Mouse (Mus musculus) spleen, postnatal 10 days (tissue): ENCODE measurements around the gene Washc1.
"Not testable (repeated sequence)": the region's sequence is repeated elsewhere in the genome, so short reads cannot be mapped to it uniquely, and the experiment has no call there.

ENCODE experiments used
- DNase-seq, 2 experiments: peaks; one replicate each; pipeline ENCODE4 v3.0.0; 2021 to 2022; ENCODE audit warnings: low spot score in 2 of 2

Gene Washc1

DNA sequence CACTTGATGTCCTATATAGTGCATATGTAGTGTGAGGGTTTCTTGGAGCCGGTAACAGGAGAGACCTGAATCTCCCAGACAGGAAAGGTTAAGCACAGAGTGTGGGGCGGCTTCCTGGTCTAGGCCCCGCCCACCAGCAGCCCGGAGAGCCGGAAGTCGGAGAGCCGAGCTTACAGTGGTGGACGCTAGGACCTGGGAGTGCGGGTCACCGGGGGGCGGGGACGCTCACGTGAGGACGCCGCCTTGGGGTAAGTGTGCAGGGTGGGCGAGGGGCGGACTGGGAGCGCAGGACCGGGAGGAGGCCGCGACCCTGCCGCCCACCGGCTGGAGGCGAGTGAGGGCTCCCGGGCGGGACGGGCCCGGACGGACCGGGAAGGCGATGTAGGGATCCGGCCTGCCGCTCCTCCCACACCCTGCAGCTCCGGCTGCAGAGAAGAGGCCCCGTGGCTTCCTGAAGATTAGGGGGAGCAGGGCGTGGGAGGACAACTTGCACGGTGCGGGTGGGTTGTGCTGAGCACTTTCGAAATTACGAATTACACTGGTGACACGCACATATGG, at the start of gene Washc1:
TSS of gene Washc1 (plus strand) at position 144 of the 558 bp plus-strand sequence.
- peak; percentile 79 to 92 for DNase-seq

DNA sequence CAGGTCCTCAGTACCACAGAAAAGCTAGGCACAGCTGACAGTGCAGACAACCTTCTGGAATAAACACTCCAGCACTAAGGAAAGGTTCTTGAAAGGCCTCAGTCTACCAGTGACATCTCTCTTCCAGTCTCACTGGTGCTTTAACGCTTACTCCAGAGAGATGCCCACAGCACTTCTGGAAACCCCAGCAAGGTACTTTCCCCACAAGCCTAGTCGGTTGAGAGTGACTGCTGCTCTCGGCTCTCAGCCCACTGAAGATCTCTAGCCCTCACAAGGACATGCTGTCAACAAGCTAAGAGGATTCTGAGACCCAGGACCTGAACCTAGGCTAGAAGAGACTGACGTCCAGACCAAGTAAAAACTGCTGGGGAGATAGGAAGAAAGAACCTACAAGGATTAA, 46.2 kb upstream of the Washc1 start:
- no peak for DNase-seq

- DNase-seq, result not testable (repeated sequence)
Observed at GRCm38 (mm10) chr17:66069036-66069435, 42.3 kb upstream of the Washc1 start.

DNA sequence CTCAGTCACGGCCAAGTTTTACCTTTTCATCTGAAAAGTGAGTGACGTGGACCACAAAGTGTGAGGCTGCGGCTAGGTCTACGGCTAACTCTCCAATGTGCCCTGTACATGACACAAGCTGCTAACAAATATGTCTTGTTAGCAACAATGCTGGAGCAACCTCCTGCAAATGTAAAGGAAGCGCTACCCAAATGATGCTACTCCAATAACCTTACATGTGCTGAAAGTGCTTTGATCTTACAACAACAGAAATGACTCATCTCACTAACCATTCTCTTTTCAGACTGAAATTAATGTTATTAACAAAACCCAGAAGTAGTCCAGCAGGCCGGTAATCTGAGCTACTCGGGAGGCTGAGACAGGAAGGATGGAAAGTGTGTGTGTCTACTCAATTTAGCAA, 37.4 kb upstream of the Washc1 start:
- DNase-seq, result no peak

DNA sequence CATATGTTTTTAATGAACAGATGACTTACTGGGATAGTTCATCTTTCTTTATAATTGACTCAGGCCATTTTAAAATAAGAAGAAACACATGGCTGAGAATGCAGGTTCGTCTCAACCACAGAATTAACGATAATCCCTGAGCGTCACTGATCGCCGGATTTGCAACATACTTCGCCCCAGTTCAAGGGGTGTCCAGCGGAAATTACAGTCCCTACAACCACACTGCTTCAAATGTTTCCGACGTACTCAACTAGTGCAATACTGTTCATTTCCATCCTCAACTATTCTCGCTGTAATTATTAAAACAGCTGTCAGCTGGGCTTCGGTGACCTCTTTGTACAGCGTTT, 35.5 kb upstream of the Washc1 start:
- peak in 1 of 2 experiments; percentile 22 for DNase-seq

DNA sequence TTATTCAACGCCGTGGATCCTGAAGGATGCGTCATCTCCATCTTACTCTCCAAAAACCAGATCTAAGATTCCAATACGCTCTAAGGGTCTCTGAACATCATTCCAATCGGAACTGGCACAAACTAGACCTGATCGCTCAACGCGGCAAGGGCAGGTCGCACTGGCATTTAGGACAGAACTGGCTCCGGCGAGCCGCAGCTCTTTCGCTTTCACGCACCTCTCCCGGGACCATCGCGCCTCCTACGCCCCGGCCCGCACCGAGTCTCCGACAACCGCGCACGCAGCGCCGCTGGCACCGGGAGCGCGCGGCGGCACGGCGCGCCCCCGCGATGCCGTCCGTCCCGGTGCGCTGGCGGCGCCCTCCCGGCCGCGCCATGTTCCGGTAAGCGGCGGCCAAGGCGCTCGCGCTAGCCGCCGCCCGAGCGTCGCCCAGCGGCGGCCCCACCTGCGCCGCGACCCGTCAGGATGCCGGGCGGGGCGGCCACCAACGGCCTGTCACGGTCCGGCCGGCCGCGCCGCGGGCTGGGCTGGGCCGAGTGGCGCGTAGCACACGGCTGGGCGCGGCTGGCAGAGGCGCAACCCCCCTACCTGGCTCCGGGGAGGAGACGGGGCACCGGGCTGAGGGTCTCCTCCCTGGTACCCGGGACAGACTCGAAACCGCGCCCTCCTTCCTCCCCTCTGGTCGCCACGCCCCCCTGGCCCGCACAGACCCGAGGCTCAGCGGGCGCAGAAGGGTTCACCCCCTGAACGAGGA, 35.0 kb upstream of the Washc1 start:
- DNase-seq, result peak in 1 of 2 experiments; percentile 69

DNA sequence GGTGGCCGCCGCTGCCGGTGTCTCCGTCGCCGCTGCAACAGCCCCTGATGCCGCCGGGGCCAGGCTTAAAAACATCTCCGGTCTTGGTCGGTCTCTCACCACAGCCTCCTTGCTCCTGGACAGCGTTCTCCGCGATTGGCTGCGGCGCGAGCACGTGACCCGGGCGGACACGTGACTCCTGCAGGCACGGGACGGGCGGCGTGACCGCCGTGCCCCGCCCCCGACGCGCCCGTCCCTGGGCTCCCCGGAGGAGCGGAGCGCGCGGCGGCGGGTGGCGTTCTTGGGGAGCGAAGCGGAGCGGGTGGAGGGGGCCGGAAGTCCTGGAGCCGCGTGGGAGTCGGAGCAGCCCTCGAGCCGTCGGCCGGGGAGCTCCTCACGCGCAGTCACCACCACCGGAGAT, 34.4 kb upstream of the Washc1 start, which contains the start of gene Ankrd12:
TSS of gene Ankrd12 (minus strand) at position 156 of the 400 bp plus-strand sequence.
- peak; percentile 95 to 98 for DNase-seq

GRCm38 (mm10) chr17:66077437-66077850, 33.9 kb upstream of the Washc1 start:
- DNase-seq, result no peak

DNA sequence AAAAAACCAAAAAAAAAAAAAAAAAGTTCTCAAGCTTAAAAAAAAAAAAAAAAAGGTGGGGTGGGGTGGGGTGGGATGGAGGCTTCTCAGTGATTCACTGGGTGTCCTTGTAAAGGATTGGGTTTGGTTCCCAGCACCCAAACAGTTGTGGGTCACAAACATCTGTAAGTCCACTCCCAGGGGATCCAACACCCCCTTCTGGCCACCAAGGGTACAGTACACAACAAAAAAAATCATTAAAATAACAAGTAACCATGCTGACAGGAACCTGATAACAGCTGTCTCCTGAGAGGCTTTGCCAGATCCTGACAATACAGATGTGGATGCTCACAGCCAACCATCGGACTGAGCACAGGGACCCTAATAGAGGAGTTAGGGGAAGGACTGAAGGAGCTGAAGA, 26.9 kb upstream of the Washc1 start:
- no peak for DNase-seq

DNA sequence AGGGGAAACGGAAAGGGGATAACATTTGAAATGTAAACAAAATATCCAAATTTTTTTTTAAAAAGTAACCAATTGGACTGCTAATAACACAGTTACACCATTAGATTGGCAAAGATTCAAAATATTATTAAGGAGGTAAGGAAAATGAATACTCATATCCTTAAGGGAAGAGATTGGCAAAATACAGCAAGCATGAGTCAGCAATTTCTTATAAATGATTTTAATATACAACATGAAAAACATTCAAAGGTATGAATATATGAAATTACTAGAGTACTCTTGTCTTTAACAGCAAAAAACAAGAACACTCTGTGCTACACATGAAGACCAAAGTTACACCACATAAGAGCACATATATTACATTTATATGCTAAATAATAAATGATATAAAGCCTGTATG, 26.3 kb upstream of the Washc1 start:
- DNase-seq, result no peak

- no peak for DNase-seq
Observed at GRCm38 (mm10) chr17:66090251-66090650, 21.1 kb upstream of the Washc1 start.

DNA sequence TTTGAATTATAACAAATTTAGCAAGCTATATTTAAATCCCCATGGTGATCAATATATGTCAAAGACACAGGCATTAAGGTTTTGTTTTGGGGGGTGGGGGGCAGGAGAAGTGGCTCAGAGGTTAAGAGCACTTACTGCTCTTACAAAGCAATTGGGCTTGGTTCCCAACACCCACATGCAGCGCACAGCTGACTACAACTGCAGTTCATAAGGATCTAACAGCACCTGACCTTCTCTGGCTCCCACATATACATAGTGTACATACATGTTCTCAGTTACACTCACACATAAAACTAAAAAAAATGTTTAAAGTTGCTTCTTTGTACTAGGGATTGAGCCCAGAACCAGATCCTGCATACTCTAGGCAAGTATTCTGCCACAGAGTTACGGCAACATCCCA, 20.0 kb upstream of the Washc1 start:
- DNase-seq, result no peak

- no peak for DNase-seq
Observed at GRCm38 (mm10) chr17:66092065-66092464, 19.3 kb upstream of the Washc1 start.

DNA sequence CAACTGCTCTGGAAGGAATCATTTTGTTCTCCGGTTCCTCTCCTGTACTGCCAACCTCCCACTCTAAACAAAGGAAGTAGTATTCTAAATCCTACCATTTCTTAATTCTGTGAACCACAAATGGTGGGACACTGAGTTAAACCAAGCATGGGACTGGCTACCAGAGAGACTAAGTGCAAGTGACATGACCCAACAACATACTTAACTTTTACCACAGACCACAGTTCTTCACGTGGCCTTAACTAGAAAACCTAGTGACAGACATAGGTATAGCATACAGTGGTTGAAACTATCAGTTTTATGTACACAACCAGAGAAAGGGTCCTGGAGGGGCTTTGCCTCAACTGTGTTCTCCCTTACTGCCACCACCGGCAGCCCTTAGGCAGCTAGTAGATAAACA, 18.7 kb upstream of the Washc1 start:
- DNase-seq, result no peak

GRCm38 (mm10) chr17:66100566-66101379, 10.6 kb upstream of the Washc1 start:
- DNase-seq, result peak in 1 of 2 experiments; percentile 23

- DNase-seq, result peak; percentile 85 to 96
Observed at GRCm38 (mm10) chr17:66101380-66102330, 9.7 kb upstream of the Washc1 start, which contains the start of gene Ndufv2. Ndufv2 (minus strand) TSS chr17:66101559.

DNA sequence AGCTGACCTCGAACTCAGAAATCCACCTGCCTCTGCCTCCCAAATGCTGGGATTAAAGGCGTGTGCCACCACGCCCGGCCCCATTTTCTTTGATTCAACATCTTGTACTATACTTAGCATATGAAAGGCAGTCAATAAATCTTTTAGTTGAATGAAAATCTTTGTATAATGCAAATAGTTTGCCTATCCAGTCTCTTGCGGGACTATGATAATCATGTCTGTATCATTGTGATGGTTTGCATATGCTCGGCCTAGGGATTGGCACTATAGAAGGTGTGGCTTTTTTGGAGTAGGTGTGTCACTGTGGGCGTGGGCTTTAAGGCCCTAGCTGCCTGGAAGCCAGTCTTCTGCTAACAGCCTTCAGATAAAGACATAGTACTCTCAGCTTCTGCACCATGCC, 7.3 kb upstream of the Washc1 start:
- DNase-seq, result no peak

DNA sequence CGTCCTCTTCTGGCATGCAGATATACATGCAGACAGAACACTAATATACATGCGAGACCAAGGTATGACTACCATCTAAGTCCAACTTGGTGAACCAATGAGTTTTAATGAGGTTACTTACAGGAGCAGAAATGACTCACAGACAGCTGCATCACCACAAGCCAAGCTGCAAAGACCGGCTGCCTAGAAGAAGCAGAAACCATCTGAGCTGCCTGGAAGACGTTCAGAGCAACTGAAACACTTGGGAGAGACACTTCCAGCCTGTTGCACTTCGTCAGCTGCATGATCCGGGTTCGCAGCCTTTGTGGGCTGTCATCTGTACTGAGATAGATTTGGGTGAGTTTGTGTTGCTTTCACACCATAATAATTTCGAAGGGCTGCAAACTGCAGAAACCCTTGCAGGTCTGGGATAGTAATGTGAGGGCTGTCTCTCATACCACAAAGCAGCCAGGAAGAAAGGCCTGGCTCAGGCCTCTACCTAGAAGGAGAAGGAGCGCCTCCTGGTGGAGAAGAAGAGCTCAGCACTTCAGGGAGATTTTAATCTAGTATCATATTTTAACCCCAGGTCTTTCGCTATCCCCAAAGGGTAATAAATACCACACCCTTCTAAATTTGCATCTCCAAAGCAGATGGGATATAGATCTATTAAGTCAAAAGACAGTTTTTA, 4.6 kb upstream of the Washc1 start:
- peak; percentile 62 to 83 for DNase-seq

GRCm38 (mm10) chr17:66107466-66107865, 3.9 kb upstream of the Washc1 start:
- no peak for DNase-seq

DNA sequence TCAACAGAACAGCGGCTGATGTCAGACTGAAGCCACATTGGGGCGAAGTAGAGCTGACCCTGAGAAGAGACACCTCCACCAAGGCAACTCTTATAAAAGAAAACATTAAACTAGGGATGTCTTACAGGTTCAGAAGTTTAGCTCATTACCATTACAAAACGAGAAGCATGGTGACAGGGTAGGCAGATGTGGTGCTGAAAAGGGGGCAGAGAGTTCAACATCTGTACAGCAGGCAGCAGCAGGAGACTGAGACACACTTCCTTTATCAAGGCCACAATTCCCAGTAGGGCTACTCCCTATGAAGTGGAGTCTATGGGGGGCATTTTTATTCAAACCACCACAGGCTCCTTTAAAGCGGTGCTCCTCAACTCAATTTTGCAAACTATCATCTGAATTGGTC, 3.1 kb upstream of the Washc1 start:
- DNase-seq, result no peak

- peak; percentile 31 to 38 for DNase-seq
Observed at GRCm38 (mm10) chr17:66110746-66111145, 599 bp upstream of the Washc1 start.
